Mouse (Mus musculus): ENCODE measurements around the gene Dlg1. TPM values are rescaled to one million over a fixed set of nuclear protein-coding genes. Genes with fewer than 3 reads are reported as not detected.

Gene Dlg1
- polyA plus RNA-seq, 1 experiment from 2014 or later: 28.5 TPM

- Histone ChIP-seq H3K27me3 (replicated peaks; ENCODE audit: control insufficient read depth, insufficient read depth, low read length) (no peaks in the 10 kb centered on the region), H3K9me3 (ENCODE audit: control insufficient read depth, low read length) (no peaks in the 10 kb centered on the region), H3K4me3 (ENCODE audit: low read depth, low read length) (no peak overlapping the region), H3K4me2 (ENCODE audit: low read length) (no peak overlapping the region), H3K9ac (ENCODE audit: low read length) (no peak overlapping the region), H3K36me3 (ENCODE audit: control insufficient read depth, insufficient read depth, low read length) (no peaks in the 10 kb centered on the region), H3K27ac (ENCODE audit: low read depth) (no peak overlapping the region), H3K4me1 (replicated peaks; ENCODE audit: control insufficient read depth, insufficient read depth, low read length) (no peaks in the 10 kb centered on the region)
- ATAC-seq (replicated peaks; ENCODE audit: low FRiP score, low TSS enrichment, low read depth): no peak
- no peak for DNase-seq (ENCODE audit: low spot score)
- WGBS: 89% methylated on average over 1 of the region's 1 CpGs
These were observed 91.8 kb downstream of the Dlg1 start for GRCm38 (mm10) chr16:31755053-31755452.

GRCm38 (mm10) chr16:31756436-31756835, 93.2 kb downstream of the Dlg1 start:
- WGBS: 84% methylated on average over 5 of the region's 5 CpGs

GRCm38 (mm10) chr16:31757606-31758005, 94.4 kb downstream of the Dlg1 start:
- H3K36me3 ChIP-seq (ENCODE audit: control insufficient read depth, insufficient read depth, low read length): no peaks in the 10 kb centered on the region
- H3K27me3 ChIP-seq (replicated peaks; ENCODE audit: control insufficient read depth, insufficient read depth, low read length): no peaks in the 10 kb centered on the region
- H3K4me1 ChIP-seq (replicated peaks; ENCODE audit: control insufficient read depth, insufficient read depth, low read length): no peaks in the 10 kb centered on the region
- no peaks in the 10 kb centered on the region for H3K9me3 ChIP-seq (ENCODE audit: control insufficient read depth, low read length)
- H3K4me3 ChIP-seq (ENCODE audit: low read depth, low read length): no peak overlapping the region
- ATAC-seq (replicated peaks; ENCODE audit: low FRiP score, low TSS enrichment, low read depth) (no peak), DNase-seq (ENCODE audit: low spot score) (no peak)
- no peak overlapping the region for H3K9ac ChIP-seq (ENCODE audit: low read length)
- H3K27ac ChIP-seq (ENCODE audit: low read depth): no peak overlapping the region
- 65% methylated on average over 1 of the region's 1 CpGs for WGBS
- no peak overlapping the region for H3K4me2 ChIP-seq (ENCODE audit: low read length)

More at GRCm38 (mm10) chr16:31756436-31756835, 93.2 kb downstream of the Dlg1 start:
- Histone ChIP-seq H3K9me3 (ENCODE audit: control insufficient read depth, low read length) (no peaks in the 10 kb centered on the region), H3K4me1 (replicated peaks; ENCODE audit: control insufficient read depth, insufficient read depth, low read length) (no peaks in the 10 kb centered on the region), H3K27ac (ENCODE audit: low read depth) (no peak overlapping the region), H3K27me3 (replicated peaks; ENCODE audit: control insufficient read depth, insufficient read depth, low read length) (no peaks in the 10 kb centered on the region), H3K4me3 (ENCODE audit: low read depth, low read length) (no peak overlapping the region), H3K9ac (ENCODE audit: low read length) (no peak overlapping the region), H3K4me2 (ENCODE audit: low read length) (no peak overlapping the region), H3K36me3 (ENCODE audit: control insufficient read depth, insufficient read depth, low read length) (no peaks in the 10 kb centered on the region)
- ATAC-seq (replicated peaks; ENCODE audit: low FRiP score, low TSS enrichment, low read depth): no peak
- DNase-seq (ENCODE audit: low spot score): no peak

- 74% methylated on average over 6 of the region's 6 CpGs for WGBS
These were observed 96.2 kb downstream of the Dlg1 start for GRCm38 (mm10) chr16:31759416-31759815.

DNA sequence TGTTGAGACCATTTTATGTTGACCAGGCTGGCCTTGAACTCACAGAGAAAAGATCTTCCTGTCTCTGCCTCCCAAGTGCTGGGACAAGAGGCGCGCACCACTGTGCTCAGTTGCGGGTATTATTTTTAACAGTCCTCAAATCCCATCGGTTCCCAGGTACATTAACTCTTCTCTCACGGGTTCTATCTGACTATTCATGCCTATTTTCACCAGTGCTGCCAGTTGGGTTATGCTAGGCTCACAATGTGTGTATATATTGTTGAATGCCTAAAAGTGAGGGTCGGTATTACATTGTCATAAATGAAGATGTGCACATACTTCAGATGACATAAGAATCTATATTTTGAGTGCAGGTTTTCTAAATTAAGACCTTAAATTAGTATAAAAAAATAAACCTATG, 103.1 kb downstream of the Dlg1 start:
- WGBS: 94% methylated on average over 6 of the region's 6 CpGs
- Histone ChIP-seq H3K4me3 (ENCODE audit: low read depth, low read length) (no peak overlapping the region), H3K4me2 (ENCODE audit: low read length) (no peak overlapping the region), H3K36me3 (ENCODE audit: control insufficient read depth, insufficient read depth, low read length) (no peaks in the 10 kb centered on the region), H3K4me1 (replicated peaks; ENCODE audit: control insufficient read depth, insufficient read depth, low read length) (no peaks in the 10 kb centered on the region), H3K9ac (ENCODE audit: low read length) (no peak overlapping the region), H3K9me3 (ENCODE audit: control insufficient read depth, low read length) (no peaks in the 10 kb centered on the region), H3K27ac (ENCODE audit: low read depth) (no peak overlapping the region), H3K27me3 (replicated peaks; ENCODE audit: control insufficient read depth, insufficient read depth, low read length) (no peaks in the 10 kb centered on the region)
- DNase-seq (ENCODE audit: low spot score): no peak
- ATAC-seq (replicated peaks; ENCODE audit: low FRiP score, low TSS enrichment, low read depth): no peak

More at GRCm38 (mm10) chr16:31759416-31759815, 96.2 kb downstream of the Dlg1 start:
- Histone ChIP-seq H3K4me1 (replicated peaks; ENCODE audit: control insufficient read depth, insufficient read depth, low read length) (no peaks in the 10 kb centered on the region), H3K4me3 (ENCODE audit: low read depth, low read length) (no peak overlapping the region), H3K9me3 (ENCODE audit: control insufficient read depth, low read length) (no peaks in the 10 kb centered on the region), H3K4me2 (ENCODE audit: low read length) (no peak overlapping the region), H3K27ac (ENCODE audit: low read depth) (no peak overlapping the region), H3K27me3 (replicated peaks; ENCODE audit: control insufficient read depth, insufficient read depth, low read length) (no peaks in the 10 kb centered on the region), H3K36me3 (ENCODE audit: control insufficient read depth, insufficient read depth, low read length) (no peaks in the 10 kb centered on the region), H3K9ac (ENCODE audit: low read length) (no peak overlapping the region)
- no peak for DNase-seq (ENCODE audit: low spot score)
- no peak for ATAC-seq (replicated peaks; ENCODE audit: low FRiP score, low TSS enrichment, low read depth)

DNA sequence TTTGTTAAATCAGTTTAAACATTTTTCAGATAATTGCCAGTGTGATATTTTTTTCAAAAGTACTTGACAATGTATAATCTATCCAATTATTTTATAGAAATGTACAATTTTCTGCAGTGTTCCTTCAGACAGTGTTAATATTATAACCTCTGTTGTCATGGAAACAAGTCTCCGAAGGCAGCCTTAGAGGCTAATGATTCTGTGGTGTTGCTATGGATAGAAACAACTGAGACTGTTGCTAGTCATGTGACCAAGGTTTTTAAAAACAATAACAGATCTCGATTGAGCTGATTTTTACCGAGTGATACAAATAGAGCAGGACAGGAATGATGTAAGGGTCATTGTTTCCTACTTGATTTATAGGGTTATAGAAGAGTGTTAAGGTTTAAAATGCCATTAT, 103.5 kb downstream of the Dlg1 start:
- WGBS: 49% methylated on average over 3 of the region's 3 CpGs
- Histone ChIP-seq H3K27ac (ENCODE audit: low read depth) (no peak overlapping the region), H3K9ac (ENCODE audit: low read length) (no peak overlapping the region), H3K27me3 (replicated peaks; ENCODE audit: control insufficient read depth, insufficient read depth, low read length) (no peaks in the 10 kb centered on the region), H3K36me3 (ENCODE audit: control insufficient read depth, insufficient read depth, low read length) (no peaks in the 10 kb centered on the region), H3K4me3 (ENCODE audit: low read depth, low read length) (no peak overlapping the region), H3K4me2 (ENCODE audit: low read length) (no peak overlapping the region), H3K9me3 (ENCODE audit: control insufficient read depth, low read length) (no peaks in the 10 kb centered on the region), H3K4me1 (replicated peaks; ENCODE audit: control insufficient read depth, insufficient read depth, low read length) (no peaks in the 10 kb centered on the region)
- ATAC-seq (replicated peaks; ENCODE audit: low FRiP score, low TSS enrichment, low read depth) (no peak), DNase-seq (ENCODE audit: low spot score) (no peak)

- H3K9ac ChIP-seq (ENCODE audit: low read length): no peak overlapping the region
- no peak for DNase-seq (ENCODE audit: low spot score)
- no peak for ATAC-seq (replicated peaks; ENCODE audit: low FRiP score, low TSS enrichment, low read depth)
- no peaks in the 10 kb centered on the region for H3K27me3 ChIP-seq (replicated peaks; ENCODE audit: control insufficient read depth, insufficient read depth, low read length)
- no peak overlapping the region for H3K4me2 ChIP-seq (ENCODE audit: low read length)
- no peaks in the 10 kb centered on the region for H3K36me3 ChIP-seq (ENCODE audit: control insufficient read depth, insufficient read depth, low read length)
- 82% methylated on average over 10 of the region's 10 CpGs for whole genome bisulfite sequencing
- H3K9me3 ChIP-seq (ENCODE audit: control insufficient read depth, low read length): no peaks in the 10 kb centered on the region
- no peak overlapping the region for H3K4me3 ChIP-seq (ENCODE audit: low read depth, low read length)
- H3K4me1 ChIP-seq (replicated peaks; ENCODE audit: control insufficient read depth, insufficient read depth, low read length): no peaks in the 10 kb centered on the region
- no peak overlapping the region for H3K27ac ChIP-seq (ENCODE audit: low read depth)
These were observed 112.7 kb downstream of the Dlg1 start for GRCm38 (mm10) chr16:31775924-31776323.

DNA sequence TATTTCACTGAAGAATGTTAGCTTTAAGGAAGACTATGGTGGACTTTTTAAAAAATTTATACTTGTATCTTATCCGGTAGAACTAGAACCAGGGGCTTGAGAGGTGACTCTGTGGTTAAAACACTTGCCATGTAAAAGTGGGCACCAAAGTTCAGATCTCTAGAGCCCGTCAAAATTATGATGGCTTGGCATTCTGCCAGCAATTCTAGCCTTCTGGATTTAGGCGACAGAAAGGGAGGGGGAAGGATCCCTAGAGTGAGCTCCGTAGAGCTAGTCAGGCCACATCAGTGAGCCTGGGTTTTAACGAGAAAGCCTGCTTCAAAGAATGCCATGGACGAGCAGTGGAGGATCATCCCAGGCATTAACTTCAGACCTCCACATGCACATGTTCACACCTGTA, 117.8 kb downstream of the Dlg1 start:
- Histone ChIP-seq H3K27me3 (replicated peaks; ENCODE audit: control insufficient read depth, insufficient read depth, low read length) (no peaks in the 10 kb centered on the region), H3K9me3 (ENCODE audit: control insufficient read depth, low read length) (no peaks in the 10 kb centered on the region), H3K27ac (ENCODE audit: low read depth) (no peak overlapping the region), H3K4me3 (ENCODE audit: low read depth, low read length) (no peak overlapping the region), H3K9ac (ENCODE audit: low read length) (no peak overlapping the region), H3K4me1 (replicated peaks; ENCODE audit: control insufficient read depth, insufficient read depth, low read length) (no peaks in the 10 kb centered on the region), H3K4me2 (ENCODE audit: low read length) (no peak overlapping the region), H3K36me3 (ENCODE audit: control insufficient read depth, insufficient read depth, low read length) (peaks cover 9% of the 10 kb centered on the region; the same call in 1 of the 2 replicates)
- WGBS: 77% methylated on average over 6 of the region's 6 CpGs
- ATAC-seq (replicated peaks; ENCODE audit: low FRiP score, low TSS enrichment, low read depth): no peak
- no peak for DNase-seq (ENCODE audit: low spot score)

DNA sequence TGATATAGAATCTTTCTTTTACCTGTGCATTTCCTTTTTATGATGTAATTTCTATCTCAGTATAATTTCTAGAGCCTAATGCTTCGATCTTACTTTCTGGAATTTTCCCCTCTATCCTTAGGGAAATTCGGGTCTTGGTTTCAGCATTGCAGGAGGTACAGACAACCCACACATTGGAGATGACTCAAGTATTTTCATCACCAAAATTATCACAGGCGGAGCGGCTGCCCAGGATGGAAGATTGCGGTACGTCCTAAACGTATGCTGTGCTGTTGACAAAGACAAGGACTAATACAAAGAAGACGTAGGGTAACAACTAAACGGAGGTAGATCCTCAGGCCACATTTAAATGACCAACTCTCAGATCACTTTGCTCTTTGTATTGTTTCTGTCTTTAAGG, 126.8 kb downstream of the Dlg1 start:
- Histone ChIP-seq H3K36me3 (ENCODE audit: control insufficient read depth, insufficient read depth, low read length) (peaks cover 33% of the 10 kb centered on the region), H3K4me2 (ENCODE audit: low read length) (no peak overlapping the region), H3K27me3 (replicated peaks; ENCODE audit: control insufficient read depth, insufficient read depth, low read length) (no peaks in the 10 kb centered on the region), H3K4me1 (replicated peaks; ENCODE audit: control insufficient read depth, insufficient read depth, low read length) (no peaks in the 10 kb centered on the region), H3K4me3 (ENCODE audit: low read depth, low read length) (no peak overlapping the region), H3K27ac (ENCODE audit: low read depth) (no peak overlapping the region), H3K9me3 (ENCODE audit: control insufficient read depth, low read length) (no peaks in the 10 kb centered on the region), H3K9ac (ENCODE audit: low read length) (no peak overlapping the region)
- ATAC-seq (replicated peaks; ENCODE audit: low FRiP score, low TSS enrichment, low read depth) (no peak), DNase-seq (ENCODE audit: low spot score) (no peak)
- 94% methylated on average over 9 of the region's 9 CpGs for WGBS
